Mouse (Mus musculus): ENCODE results near the gene Nat8f6.
"Not testable (repeated sequence)": the region's sequence is repeated elsewhere in the genome, so short reads cannot be mapped to it uniquely, and the experiment has no call there.

Gene Nat8f6

DNA sequence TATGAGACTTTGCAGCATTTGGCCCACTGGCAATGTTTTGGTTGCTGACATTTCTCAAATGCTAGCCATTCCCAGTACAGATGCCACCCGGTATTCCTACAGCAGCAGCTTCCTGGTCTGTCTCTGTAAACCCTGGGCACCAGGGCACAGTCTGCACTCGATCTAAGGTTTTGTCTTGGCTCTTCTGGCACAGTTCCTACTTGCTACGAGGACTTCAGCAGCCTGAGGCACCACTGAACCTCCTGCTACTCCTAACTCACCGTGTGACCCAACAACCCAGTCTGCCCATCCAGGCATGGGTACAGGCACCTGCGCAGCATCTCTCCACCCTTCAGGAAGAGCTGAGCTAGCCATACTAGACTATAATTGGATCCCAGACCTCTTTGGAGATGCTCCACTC is 15.3 kb upstream of the Nat8f6 start:
- not testable (repeated sequence) for DNase-seq (ENCODE audit: low read depth, low spot score)

GRCm38 (mm10) chr6:85835104-85835503 is 14.3 kb upstream of the Nat8f6 start:
- not testable (repeated sequence) for DNase-seq (ENCODE audit: low read depth, low spot score)

- DNase-seq (ENCODE audit: low read depth, low spot score), result not testable (repeated sequence)
Observed at GRCm38 (mm10) chr6:85834504-85835100, 13.8 kb upstream of the Nat8f6 start.

- no peak for DNase-seq (ENCODE audit: low read depth, low spot score)
Observed at GRCm38 (mm10) chr6:85831796-85832321, 11.1 kb upstream of the Nat8f6 start, which contains the start of gene Nat8. Nat8 (minus strand) TSS chr6:85832082.

DNA sequence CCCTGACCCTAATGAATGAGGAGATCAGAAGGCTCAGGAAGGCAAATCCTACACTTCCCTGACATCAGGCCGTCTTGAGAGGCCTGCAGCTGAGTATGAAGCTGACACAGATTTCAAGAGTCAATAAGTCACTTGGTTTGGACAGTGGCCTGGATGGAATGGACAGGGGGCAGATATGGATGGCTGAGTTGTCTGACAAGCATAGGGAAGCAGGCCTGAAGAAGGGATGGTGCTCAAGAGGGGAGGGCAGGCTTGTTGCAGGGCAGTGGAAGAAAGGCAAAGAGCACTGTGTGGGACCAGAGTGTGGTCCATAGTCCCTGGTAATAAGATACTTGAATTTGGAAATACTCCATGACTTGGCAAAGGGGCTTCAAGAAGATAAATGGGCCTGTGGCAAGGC is 8.7 kb upstream of the Nat8f6 start:
- no peak for DNase-seq (ENCODE audit: low read depth, low spot score)

DNA sequence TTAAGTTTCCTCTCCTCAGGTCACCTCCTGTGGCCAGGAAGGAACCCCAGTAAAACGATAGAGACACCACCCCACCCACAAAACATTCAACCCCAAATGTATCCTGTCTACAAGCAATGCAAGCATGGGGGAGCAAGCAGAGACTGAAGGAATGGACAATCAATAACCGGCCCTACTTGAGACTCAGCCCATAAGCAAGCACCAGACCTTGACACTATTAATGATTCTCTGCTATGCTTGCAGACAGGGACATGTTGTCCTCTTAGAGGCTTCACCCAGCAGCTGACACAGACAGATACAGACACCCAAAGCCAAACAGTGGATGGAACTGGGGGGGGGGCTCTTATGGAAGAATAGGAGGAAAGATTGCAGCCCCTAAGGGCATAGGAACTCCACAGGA is 5.1 kb upstream of the Nat8f6 start:
- DNase-seq (ENCODE audit: low read depth, low spot score), result no peak

- DNase-seq (ENCODE audit: low read depth, low spot score), result no peak
Observed at GRCm38 (mm10) chr6:85823382-85824090, 2.8 kb upstream of the Nat8f6 start.

GRCm38 (mm10) chr6:85822286-85822685 is 1.5 kb upstream of the Nat8f6 start:
- DNase-seq (ENCODE audit: low read depth, low spot score), result no peak

GRCm38 (mm10) chr6:85818338-85818737 is 2.4 kb downstream of the Nat8f6 start:
- no peak for DNase-seq (ENCODE audit: low read depth, low spot score)

GRCm38 (mm10) chr6:85813339-85813738 is 7.4 kb downstream of the Nat8f6 start:
- no peak for DNase-seq (ENCODE audit: low read depth, low spot score)

DNA sequence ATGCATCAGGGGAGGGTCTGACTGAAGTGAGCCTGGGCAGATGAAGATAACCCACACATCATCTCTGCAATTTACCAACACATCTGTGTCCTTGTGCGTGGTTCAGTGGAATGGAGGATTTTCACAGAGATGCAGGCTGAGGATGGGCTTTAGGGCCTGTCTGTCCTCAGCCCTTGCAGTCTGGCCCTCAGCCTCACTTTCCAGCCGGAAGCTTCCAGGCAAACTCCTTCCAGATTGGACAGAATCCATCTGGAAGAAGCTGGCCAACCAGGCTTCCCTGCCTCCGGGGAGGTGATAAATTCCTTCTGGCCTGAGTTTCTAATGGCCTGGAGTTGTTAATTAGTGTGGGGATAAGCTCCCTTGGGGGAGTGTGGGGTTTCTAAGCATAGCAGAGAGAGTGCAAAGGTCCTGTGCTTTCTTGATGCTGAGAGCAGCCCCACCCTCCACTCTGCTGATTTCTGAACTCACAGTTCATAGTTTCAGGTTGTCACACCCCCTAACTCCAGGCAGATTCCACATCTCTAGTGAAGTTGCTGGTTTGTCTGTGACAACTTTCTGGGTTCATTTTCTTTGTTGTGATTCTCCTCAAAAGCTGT is 9.7 kb downstream of the Nat8f6 start:
- DNase-seq (ENCODE audit: low read depth, low spot score), result not testable (repeated sequence)

DNA sequence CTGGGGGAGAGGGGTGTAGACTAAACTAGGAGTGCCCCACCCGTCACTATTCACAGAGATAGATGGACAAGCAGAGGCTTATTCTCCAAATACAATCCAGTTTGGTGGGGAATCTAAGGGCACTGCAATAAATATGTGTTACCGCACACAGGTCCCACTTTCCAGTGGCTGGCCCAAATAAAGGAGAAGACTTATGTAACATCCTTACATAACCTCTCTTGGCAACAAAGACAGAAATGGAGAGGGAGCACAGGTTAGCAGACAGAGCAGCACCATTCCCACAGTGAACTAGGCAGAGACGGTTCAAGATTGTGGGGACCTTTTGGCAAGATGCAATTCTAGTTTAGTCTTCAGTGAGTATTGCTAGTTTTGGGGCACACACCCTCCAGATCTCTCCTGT is 10.2 kb downstream of the Nat8f6 start:
- DNase-seq (ENCODE audit: low read depth, low spot score), result not testable (repeated sequence)

- not testable (repeated sequence) for DNase-seq (ENCODE audit: low read depth, low spot score)
Observed at GRCm38 (mm10) chr6:85809784-85810183, 11.0 kb downstream of the Nat8f6 start.

DNA sequence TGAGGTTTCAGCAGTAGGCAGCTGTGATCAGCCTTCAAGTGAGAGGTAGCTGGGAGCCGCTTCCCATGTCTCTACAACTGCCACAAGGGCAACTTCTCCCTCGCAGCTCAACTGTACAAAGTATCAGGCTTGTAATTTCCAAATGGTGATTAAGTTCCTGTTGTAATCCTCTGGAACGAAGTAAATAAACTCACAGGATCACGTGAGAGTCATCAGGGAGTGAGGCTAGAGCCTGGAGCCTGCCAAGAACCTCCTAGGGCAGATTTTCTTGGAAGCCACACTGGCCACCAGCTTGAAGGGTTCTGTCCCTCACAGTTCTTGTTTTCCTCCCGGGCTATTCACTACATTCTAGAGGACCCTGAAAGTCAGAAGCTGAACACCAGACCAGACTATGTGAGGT is 17.6 kb downstream of the Nat8f6 start:
- not testable (repeated sequence) for DNase-seq (ENCODE audit: low read depth, low spot score)

DNA sequence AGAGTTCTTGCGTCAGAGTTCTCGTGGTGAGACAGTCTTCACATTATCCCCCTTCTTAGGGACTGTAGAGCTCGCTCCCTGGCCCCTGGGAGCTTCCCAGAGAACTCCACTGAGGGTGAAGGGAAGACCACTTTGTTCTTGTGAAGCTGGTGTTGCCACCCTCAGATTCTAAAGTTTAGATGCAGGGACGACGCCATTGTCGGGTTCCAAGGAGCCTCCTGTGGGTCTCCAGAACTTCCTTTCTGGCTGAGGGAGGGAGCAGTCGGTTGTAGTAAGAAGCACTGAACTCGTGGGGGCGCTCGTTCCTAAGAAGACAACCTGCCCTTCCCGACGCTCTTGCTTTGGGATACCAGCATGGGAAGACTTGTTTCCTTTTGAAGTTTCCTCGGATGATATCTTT is 55.2 kb downstream of the Nat8f6 start, which contains the start of gene Nat8f3:
Gene Nat8f3 (minus strand): TSS at position 223 of the 400 bp plus-strand sequence.
- peak; percentile 32 for DNase-seq (ENCODE audit: low read depth, low spot score)

DNA sequence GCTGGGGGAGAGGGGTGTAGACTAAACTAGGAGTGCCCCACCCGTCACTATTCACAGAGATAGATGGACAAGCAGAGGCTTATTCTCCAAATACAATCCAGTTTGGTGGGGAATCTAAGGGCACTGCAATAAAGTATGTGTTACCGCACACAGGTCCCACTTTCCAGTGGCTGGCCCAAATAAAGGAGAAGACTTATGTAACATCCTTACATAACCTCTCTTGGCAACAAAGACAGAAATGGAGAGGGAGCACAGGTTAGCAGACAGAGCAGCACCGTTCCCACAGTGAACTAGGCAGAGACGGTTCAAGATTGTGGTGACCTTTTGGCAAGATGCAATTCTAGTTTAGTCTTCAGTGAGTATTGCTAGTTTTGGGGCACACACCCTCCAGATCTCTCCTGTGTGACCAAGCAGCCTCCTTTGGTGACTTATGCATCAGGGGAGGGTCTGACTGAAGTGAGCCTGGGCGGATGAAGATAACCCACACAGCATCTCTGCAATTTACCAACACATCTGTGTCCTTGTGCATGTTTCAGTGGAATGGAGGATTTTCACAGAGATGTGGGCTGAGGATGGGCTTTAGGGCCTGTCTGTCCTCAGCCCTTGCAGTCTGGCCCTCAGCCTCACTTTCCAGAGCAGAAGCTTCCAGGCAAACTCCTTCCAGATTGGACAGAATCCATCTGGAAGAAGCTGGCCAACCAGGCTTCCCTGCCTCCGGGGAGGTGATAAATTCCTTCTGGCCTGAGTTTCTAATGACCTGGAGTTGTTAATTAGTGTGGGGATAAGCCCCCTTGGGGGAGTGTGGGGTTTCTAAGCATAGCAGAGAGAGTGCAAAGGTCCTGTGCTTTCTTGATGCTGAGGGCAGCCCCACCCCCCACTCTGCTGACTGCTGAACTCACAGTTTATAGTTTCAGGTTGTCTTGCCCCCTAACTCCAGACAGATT is 57.4 kb downstream of the Nat8f6 start:
- DNase-seq (ENCODE audit: low read depth, low spot score), result not testable (repeated sequence)

- DNase-seq (ENCODE audit: low read depth, low spot score), result not testable (repeated sequence)
Observed at GRCm38 (mm10) chr6:85762678-85763077, 58.1 kb downstream of the Nat8f6 start.
